Mouse (Mus musculus) midbrain, embryonic 10.5 days (tissue): ENCODE results near the gene Nfia. TPM values are rescaled to one million over a fixed set of nuclear protein-coding genes. Genes with fewer than 3 reads are reported as not detected.

Experiments used
- DNase-seq: peaks from one replicate; pipeline ENCODE4 v3.0.0-alpha.2; 2017; ENCODE audit warnings: low spot score
- H3K27ac ChIP-seq: fragments of 300-500 bp; sonication (generic); replicated peaks from 2 replicates; pipeline ENCODE4 v1.5.1; 2016; ENCODE audit warnings: mild to moderate bottlenecking
- H3K27me3 ChIP-seq: fragments of 300-500 bp; sonication (generic); 2 replicates; pipeline ENCODE4 v1.6.1; 2016; ENCODE audit warnings: low read depth, mild to moderate bottlenecking; ENCODE audit not compliant: poor library complexity, severe bottlenecking
- H3K36me3 ChIP-seq: fragments of 300-500 bp; sonication (generic); 2 replicates; pipeline ENCODE4 v1.6.1; 2016; ENCODE audit warnings: mild to moderate bottlenecking, moderate library complexity
- H3K4me1 ChIP-seq: fragments of 300-500 bp; sonication (generic); 2 replicates; pipeline ENCODE4 v1.6.1; 2016
- H3K4me3 ChIP-seq: fragments of 300-500 bp; sonication (generic); 2 replicates; pipeline ENCODE4 v1.5.1; 2016; ENCODE audit warnings: mild to moderate bottlenecking, moderate library complexity
- H3K9me3 ChIP-seq: fragments of 300-500 bp; sonication (generic); replicated peaks from 2 replicates; pipeline ENCODE4 v1.6.1; 2016; ENCODE audit warnings: mild to moderate bottlenecking
- whole genome bisulfite sequencing: fragments of 180-500 bp; shearing (Covaris S2); methylation state at CpG from one replicate; pipeline ENCODE4 v1.1.7; 2016; 5-methylcytosine and 5-hydroxymethylcytosine counted together
- polyA plus RNA-seq: library from polyadenylated mRNA; unstranded; fragments of >200 nt; fragmentation: Nextera tagmentation; extraction: Ambion mirVana; gene quantifications from 2 replicates; pipeline ENCODE4 v1.2.1, GENCODE M21; 2016

Gene Nfia
- polyA plus RNA-seq, 1 experiment from 2014 or later, result 5.9 TPM

DNA sequence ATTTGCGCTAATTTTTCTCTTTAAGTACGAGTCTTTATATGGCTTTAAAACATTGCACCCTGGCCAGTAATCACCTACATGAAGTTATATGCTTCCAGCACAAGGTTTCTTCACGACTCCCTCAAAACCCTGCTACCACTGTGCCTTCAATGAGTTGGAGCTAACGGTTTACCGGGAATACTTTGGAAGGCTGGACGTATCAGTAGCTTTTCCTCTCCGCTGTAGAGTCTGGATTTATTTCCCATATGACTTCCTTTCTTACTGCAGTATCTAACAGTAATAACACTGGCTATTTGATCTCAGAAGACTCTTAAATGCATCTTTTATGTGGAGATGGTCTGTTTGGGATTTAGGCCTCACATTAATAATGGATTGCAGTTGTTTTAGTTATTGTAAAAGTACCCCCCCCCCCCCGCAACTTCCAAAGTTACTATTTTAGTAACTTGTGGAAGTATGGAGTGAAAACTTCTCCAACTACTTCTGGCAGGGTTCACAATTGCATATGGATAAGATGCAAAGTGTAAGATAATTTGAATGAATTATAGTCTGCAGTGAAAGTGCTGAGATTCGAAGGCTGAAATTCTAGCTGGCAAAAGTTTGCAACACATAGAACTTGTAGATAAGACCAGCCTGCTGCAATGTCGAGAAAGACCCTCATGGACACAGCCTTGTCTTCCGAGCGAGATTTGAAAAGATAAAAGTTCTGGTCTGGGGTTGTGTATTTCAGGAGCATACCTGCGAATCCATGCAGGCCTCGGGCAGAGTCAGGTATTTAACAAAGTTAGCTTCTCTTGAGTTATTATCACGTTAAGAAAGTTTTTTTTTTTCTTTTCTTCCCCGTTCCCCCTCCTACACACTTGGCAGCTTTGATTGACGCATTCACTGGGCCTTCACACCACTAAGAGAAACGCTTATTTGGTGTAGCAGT is 6.7 kb downstream of the Nfia start:
- peaks cover 11% of the 10 kb centered on the region; the same call in 1 of the 2 replicates for H3K9me3 ChIP-seq
- DNase-seq, result no peak
- H3K4me3 ChIP-seq, result peak overlapping the region; percentile 76
- H3K27ac ChIP-seq, result peak overlapping the region; percentile 89; the same call in 1 of the 2 replicates
- H3K27me3 ChIP-seq, result peaks cover 100% of the 10 kb centered on the region
- peaks cover 11% of the 10 kb centered on the region for H3K36me3 ChIP-seq
- WGBS, result 7% methylated on average over 18 of the region's 18 CpGs
- H3K4me1 ChIP-seq, result peaks cover 47% of the 10 kb centered on the region

DNA sequence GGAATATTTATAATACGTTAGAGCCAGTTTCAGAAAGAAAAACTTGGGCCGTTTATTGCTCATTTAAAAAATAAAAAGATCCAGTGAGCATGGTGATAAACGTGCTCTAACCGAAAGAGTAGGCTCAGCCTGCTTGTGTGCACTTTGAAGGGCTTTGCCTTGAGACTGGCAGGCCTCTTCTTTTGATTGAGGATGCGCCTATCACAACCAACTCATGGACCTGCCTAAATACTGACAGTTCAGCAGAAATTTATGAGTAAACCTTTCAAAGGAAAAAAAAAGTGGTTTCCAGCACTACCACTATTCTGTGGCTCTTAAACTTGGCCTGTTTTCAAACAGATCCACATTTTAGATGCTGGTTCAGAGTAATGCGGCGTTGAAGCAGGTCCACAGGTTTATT is 7.5 kb downstream of the Nfia start:
- peaks cover 11% of the 10 kb centered on the region; the same call in 1 of the 2 replicates for H3K9me3 ChIP-seq
- DNase-seq, result no peak
- H3K4me1 ChIP-seq, result peaks cover 40% of the 10 kb centered on the region
- no peak overlapping the region for H3K27ac ChIP-seq
- H3K36me3 ChIP-seq, result peaks cover 11% of the 10 kb centered on the region
- 29% methylated on average over 7 of the region's 7 CpGs for WGBS
- H3K27me3 ChIP-seq, result peaks cover 100% of the 10 kb centered on the region
- H3K4me3 ChIP-seq, result peak overlapping the region; percentile 76

DNA sequence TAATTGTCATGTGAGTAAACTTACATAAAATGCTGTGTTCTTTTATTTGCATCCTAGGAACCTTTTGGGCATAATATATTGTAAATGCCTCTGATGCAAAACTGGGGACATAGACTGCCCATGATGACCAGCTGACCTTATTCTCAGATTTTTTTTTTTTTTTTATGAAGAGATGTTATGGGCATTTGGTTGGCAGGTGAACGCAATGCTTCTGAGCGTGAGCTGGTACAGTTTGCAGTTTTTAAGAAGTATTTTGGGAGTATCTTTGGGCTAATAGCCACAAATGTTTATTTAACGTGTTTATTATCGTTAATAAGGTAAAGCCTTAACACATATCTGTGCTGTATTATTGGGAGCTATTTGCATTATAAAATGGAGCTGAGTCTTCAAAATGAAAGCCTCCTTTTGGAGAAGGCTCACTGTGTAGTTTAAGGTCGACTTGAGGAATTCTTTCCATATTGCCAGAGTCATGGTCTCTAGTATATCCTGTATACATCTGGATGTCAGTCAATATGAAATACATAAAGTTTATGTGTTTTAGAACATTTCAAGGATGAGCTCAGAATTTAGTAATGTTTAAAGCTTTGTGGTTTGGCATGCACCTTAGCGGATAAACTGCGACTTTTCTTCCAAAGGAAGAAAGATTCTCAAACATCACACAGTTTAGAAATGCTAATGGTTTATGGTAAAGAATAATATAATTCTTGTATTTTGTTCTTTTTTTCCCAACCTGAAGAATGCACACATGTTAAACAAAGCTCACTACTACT is 8.3 kb downstream of the Nfia start:
- peaks cover 11% of the 10 kb centered on the region; the same call in 1 of the 2 replicates for H3K9me3 ChIP-seq
- peaks cover 31% of the 10 kb centered on the region for H3K4me1 ChIP-seq
- DNase-seq, result no peak
- H3K27me3 ChIP-seq, result peaks cover 100% of the 10 kb centered on the region
- H3K36me3 ChIP-seq, result peaks cover 11% of the 10 kb centered on the region
- H3K4me3 ChIP-seq, result no peak overlapping the region
- WGBS, result 71% methylated on average over 7 of the region's 7 CpGs
- H3K27ac ChIP-seq, result no peak overlapping the region

DNA sequence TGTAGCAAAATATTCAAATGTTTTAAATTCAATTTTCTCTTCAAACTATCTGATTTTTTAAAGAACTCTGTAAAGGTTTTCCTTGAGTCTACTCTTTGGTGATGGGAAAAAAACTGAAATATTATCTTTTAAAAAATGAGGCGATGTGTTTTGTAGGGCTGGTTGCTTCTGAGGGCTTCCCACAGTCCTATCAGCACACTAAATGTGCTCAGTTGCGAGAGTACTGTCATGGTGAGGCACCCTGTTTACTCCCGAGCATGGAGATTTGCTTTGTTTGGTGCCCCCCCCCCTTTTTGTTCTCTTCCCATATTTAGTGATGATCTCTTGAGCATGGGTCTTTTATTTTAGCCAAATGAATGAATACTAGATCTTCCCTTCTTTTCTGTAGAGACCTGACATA is 9.5 kb downstream of the Nfia start:
- Histone ChIP-seq H3K4me1 (peaks cover 22% of the 10 kb centered on the region), H3K27ac (no peak overlapping the region), H3K9me3 (peaks cover 11% of the 10 kb centered on the region; the same call in 1 of the 2 replicates), H3K36me3 (peaks cover 11% of the 10 kb centered on the region), H3K27me3 (peaks cover 100% of the 10 kb centered on the region), H3K4me3 (no peak overlapping the region)
- 92% methylated on average over 3 of the region's 3 CpGs for WGBS
- DNase-seq, result no peak

DNA sequence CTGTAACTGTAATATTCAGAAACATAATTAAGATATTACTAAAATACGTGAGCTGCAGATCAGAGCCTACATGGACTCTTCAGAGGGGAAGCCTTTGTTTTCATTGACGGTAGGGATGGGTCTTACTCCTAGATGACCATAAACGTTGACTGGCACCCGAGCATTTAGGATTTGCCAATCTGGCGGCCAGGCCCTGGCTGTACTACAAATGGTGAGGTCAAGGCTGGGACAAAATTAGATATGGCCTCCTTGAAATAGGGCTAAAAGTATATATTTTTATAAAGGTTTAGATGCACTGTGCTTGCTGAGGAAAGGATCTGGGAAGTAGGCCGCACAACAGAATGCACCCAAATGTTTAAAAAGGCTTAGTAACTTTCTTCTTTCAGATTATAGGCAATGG is 10.0 kb downstream of the Nfia start:
- Histone ChIP-seq H3K4me3 (no peak overlapping the region), H3K27me3 (peaks cover 100% of the 10 kb centered on the region), H3K27ac (no peak overlapping the region), H3K9me3 (peaks cover 11% of the 10 kb centered on the region; the same call in 1 of the 2 replicates), H3K36me3 (peaks cover 11% of the 10 kb centered on the region), H3K4me1 (peaks cover 18% of the 10 kb centered on the region)
- WGBS, result 92% methylated on average over 6 of the region's 6 CpGs
- DNase-seq, result no peak

DNA sequence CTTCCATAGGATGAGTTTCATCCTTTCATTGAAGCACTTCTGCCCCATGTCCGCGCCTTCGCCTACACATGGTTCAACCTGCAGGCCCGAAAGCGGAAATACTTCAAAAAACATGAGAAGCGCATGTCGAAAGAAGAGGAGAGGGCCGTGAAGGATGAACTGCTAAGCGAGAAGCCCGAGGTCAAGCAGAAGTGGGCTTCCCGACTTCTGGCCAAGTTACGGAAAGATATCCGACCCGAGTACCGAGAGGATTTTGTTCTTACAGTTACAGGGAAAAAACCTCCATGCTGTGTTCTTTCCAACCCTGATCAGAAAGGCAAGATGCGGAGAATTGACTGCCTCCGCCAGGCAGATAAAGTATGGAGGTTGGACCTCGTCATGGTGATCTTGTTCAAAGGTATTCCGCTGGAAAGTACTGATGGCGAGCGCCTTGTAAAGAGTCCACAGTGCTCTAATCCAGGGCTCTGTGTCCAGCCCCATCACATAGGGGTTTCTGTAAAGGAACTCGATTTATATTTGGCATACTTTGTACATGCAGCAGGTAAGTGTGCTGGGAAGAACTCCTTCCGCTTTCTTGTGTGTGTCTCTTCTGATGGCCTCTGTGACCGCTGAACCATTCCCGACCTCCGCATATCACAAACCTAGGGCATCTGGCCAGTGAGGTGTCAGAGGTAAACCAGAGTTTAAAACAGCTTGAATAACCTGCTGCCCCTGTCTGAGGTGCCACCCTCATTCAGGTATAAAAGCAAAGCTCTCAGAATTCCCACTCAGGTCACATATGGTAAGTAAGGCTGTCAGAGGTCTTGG is 10.7 kb downstream of the Nfia start:
- DNase-seq, result no peak
- peaks cover 100% of the 10 kb centered on the region for H3K27me3 ChIP-seq
- WGBS, result 95% methylated on average over 26 of the region's 26 CpGs

DNA sequence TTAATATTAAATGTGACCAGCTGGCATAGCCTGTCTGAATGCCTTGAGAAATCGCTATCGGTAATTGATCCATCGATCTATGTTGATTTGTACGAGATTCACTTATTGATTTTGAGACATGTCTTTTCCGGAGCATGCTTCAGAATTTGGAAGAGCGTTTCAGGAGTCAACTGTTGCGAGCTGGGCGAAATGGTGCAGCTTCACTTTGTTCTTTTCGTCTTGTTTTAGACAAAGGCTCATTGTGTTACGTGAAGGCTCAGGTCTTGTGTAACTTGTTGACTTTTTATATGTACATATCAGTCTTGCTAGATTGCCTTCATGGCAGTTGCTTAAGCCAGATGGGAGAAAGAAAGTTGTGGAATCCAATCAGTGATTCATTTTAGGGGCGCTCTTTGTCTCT is 11.7 kb downstream of the Nfia start:
- Histone ChIP-seq H3K4me1 (0 out of 2 replicates have a peak, but pooled peaks cover 5% of the 10 kb centered on the region), H3K27me3 (peaks cover 100% of the 10 kb centered on the region), H3K9me3 (peaks cover 11% of the 10 kb centered on the region; the same call in 1 of the 2 replicates), H3K36me3 (peaks cover 11% of the 10 kb centered on the region), H3K27ac (no peak overlapping the region), H3K4me3 (no peak overlapping the region)
- WGBS, result 86% methylated on average over 11 of the region's 11 CpGs
- DNase-seq, result no peak

More for the DNA sequence above, 10.7 kb downstream of the Nfia start:
- peaks cover 11% of the 10 kb centered on the region; the same call in 1 of the 2 replicates for H3K9me3 ChIP-seq
- peaks cover 11% of the 10 kb centered on the region for H3K4me1 ChIP-seq
- no peak overlapping the region for H3K27ac ChIP-seq
- peaks cover 11% of the 10 kb centered on the region for H3K36me3 ChIP-seq
- H3K4me3 ChIP-seq, result no peak overlapping the region

DNA sequence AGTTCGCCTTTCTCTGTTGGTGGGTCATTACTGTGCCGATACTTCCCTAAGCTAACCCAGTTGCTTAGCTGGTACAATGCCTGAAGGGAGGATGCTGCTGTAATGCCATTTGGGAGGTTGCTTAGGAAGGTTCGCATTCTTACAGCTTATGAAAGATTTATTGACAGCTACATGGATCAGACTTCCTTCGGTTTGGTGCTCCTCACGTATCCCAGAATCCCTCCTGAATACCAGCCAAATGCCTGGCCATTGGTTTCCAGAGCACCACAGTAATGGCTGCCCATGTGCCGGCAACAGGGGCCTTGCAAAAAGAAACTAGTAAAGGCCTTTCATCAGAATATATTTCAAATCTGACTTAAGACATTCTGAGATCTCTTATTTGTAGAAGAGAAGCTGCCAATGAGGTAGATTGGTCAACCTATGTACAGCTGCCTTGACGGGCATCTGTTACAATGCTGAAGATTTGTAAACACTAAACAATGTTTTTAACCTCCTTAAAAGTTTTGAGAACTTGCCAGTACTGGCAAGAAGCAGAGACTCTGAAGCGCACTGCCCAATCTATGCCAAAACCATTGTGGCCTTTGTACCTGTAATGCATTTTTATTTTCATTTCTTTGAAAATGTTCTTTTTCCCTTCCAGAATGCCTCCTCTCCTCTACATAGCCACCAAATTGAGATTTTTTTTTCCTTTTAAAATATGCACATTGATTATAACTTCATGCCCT is 13.2 kb downstream of the Nfia start:
- no peak for DNase-seq
- Histone ChIP-seq H3K4me1 (no peaks in the 10 kb centered on the region), H3K36me3 (peaks cover 11% of the 10 kb centered on the region), H3K9me3 (peaks cover 11% of the 10 kb centered on the region; the same call in 1 of the 2 replicates), H3K4me3 (no peak overlapping the region), H3K27ac (no peak overlapping the region), H3K27me3 (peaks cover 98% of the 10 kb centered on the region)
- 92% methylated on average over 8 of the region's 8 CpGs for WGBS

DNA sequence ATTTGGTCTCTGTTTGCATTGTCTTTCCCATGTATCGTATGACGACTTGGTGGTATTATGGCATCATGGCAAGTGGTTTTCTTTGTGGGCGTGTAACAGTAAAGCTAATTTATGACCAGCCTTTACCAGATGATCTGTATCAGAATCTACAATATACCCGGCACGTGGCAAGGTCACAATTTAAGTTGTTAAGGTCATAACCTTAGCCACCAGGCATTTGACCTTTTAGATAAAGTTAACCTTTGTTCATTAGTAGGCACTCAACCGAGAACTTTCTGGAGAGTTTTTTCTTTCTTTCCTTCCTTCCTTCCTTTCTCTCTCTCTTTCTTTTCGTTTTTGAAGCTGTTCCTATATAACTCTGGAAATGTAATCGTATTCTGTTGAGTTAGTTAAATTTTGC is 14.0 kb downstream of the Nfia start:
- Histone ChIP-seq H3K4me3 (no peak overlapping the region), H3K4me1 (no peaks in the 10 kb centered on the region), H3K36me3 (peaks cover 11% of the 10 kb centered on the region), H3K9me3 (peaks cover 11% of the 10 kb centered on the region; the same call in 1 of the 2 replicates), H3K27me3 (peaks cover 96% of the 10 kb centered on the region), H3K27ac (no peak overlapping the region)
- DNase-seq, result no peak
- 44% methylated on average over 8 of the region's 8 CpGs for WGBS

DNA sequence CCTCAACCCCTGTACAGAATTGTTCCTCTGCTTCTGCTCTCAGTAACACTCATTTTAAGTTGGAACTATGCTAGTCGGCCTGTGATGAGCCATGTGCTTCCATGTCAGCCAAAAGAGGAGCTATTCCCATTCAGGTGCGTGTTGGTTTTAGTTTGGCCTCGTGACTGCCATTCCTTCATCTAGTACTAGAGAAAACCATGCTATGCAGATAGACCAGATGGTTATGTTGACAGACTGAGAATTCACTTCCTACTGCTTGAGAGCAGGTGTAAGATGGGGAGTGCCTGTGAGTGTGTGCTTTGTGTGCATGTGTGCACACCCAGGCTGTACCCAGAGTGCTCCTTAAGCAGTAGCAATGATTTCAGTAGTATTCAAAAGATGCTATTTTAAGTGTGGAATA is 15.0 kb downstream of the Nfia start:
- Histone ChIP-seq H3K36me3 (peaks cover 11% of the 10 kb centered on the region), H3K27me3 (peaks cover 93% of the 10 kb centered on the region), H3K4me3 (no peak overlapping the region), H3K27ac (no peak overlapping the region), H3K4me1 (0 out of 2 replicates have a peak, but pooled peaks cover 3% of the 10 kb centered on the region), H3K9me3 (peaks cover 11% of the 10 kb centered on the region; the same call in 1 of the 2 replicates)
- WGBS, result 84% methylated on average over 3 of the region's 3 CpGs
- no peak for DNase-seq

DNA sequence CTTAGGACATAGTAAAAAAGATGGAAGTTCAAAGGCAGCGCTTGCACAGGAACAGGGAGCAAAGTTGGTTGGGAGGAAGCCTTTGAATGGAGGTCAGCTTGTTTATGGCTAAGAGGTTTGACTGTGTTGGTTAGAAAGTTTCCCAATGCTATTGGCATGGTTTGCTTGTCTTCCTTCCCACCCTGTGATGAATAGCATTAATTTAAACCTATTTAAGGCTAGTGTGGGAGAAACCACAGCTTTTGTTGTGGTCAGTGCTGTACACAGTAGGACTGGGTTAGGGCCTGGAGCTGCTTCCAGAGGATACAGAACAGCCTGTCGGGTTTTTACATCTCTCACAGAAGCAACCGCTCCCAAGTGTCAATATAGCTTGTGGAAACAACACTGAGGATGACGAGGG is 16.0 kb downstream of the Nfia start:
- Histone ChIP-seq H3K4me1 (0 out of 2 replicates have a peak, but pooled peaks cover 3% of the 10 kb centered on the region), H3K9me3 (peaks cover under 1% of the 10 kb centered on the region; the same call in 1 of the 2 replicates), H3K27me3 (peaks cover 83% of the 10 kb centered on the region), H3K4me3 (no peak overlapping the region), H3K27ac (no peak overlapping the region), H3K36me3 (peaks cover 4% of the 10 kb centered on the region)
- no peak for DNase-seq
- WGBS, result 69% methylated on average over 4 of the region's 4 CpGs
